Comparison of ENCODE assay signal across 27 mouse cellular contexts in genomic region chr9:101950101-101950500, GRCm38 (mm10).
DNase-seq lines count a peak whose midpoint lies in the region; ATAC-seq lines count a peak whose summit lies in the region.
"Had no signal": no experiment of that assay in that cellular context is flagged by ENCODE, and none has a peak within 500 bp of the region (broad histone marks: within the 10 kb centered on the region; RNA-seq: fewer than 3 reads in every experiment).

No protein-coding gene starts in this region.

- no peaks in the 10 kb centered on the region for H3K27me3 ChIP-seq in forebrain, embryonic 12.5 days
- no peaks in the 10 kb centered on the region for H3K27me3 ChIP-seq in forebrain, embryonic 15.5 days
- no peaks in the 10 kb centered on the region for H3K27me3 ChIP-seq in midbrain, embryonic 15.5 days (replicated peaks)
- H3K27me3 ChIP-seq: embryonic facial prominence, embryonic 13.5 days; neural tube, embryonic 13.5 days; stomach, embryonic 15.5 days had no signal

- H3K4me3 ChIP-seq in forebrain, embryonic 12.5 days (replicated peaks): no peak overlapping the region
- H3K4me3 ChIP-seq in forebrain, embryonic 15.5 days: no peak overlapping the region
- no peak overlapping the region for H3K4me3 ChIP-seq in midbrain, embryonic 15.5 days
- H3K4me3 ChIP-seq: embryonic facial prominence, embryonic 13.5 days; erythroblast, embryonic 14.5 days; heart, adult 2 months; megakaryocyte, embryonic 14.5 days; myocyte; neural tube, embryonic 13.5 days; stomach, embryonic 15.5 days had no signal

- H3K9ac ChIP-seq in forebrain, embryonic 12.5 days: no peak overlapping the region
- no peak overlapping the region for H3K9ac ChIP-seq in forebrain, embryonic 15.5 days (replicated peaks)
- no peak overlapping the region for H3K9ac ChIP-seq in midbrain, embryonic 15.5 days
- H3K9ac ChIP-seq: embryonic facial prominence, embryonic 13.5 days; liver, embryonic 14.5 days; lung, embryonic 14.5 days; neural tube, embryonic 13.5 days; stomach, embryonic 15.5 days had no signal

- ATAC-seq in forebrain, embryonic 12.5 days (ENCODE audit: low FRiP score): no peak
- no peak for ATAC-seq in forebrain, embryonic 15.5 days (replicated peaks)
- ATAC-seq in common myeloid progenitor, adult 5-6 weeks (replicated peaks; ENCODE audit: low read depth, poor library complexity, severe bottlenecking): 0 out of 2 replicates have a peak, but pooled peaks have one; percentile 1
- ATAC-seq in midbrain, embryonic 15.5 days (replicated peaks): peak; percentile 60; the same call in 1 of the 2 replicates

- no peaks in the 10 kb centered on the region for H3K9me3 ChIP-seq in forebrain, embryonic 12.5 days
- no peaks in the 10 kb centered on the region for H3K9me3 ChIP-seq in forebrain, embryonic 15.5 days
- no peaks in the 10 kb centered on the region for H3K9me3 ChIP-seq in midbrain, embryonic 15.5 days
- H3K9me3 ChIP-seq: embryonic facial prominence, embryonic 13.5 days; megakaryocyte, embryonic 14.5 days; neural tube, embryonic 13.5 days; stomach, embryonic 15.5 days had no signal

- no peaks in the 10 kb centered on the region for H3K36me3 ChIP-seq in forebrain, embryonic 12.5 days (replicated peaks)
- H3K36me3 ChIP-seq in forebrain, embryonic 15.5 days: no peaks in the 10 kb centered on the region
- no peaks in the 10 kb centered on the region for H3K36me3 ChIP-seq in midbrain, embryonic 15.5 days (replicated peaks)
- H3K36me3 ChIP-seq: embryonic facial prominence, embryonic 13.5 days; neural tube, embryonic 13.5 days; stomach, embryonic 15.5 days had no signal

- peak; percentile 25 for DNase-seq in ES-CJ7 (ENCODE audit: low read depth, low spot score)
- no peak for DNase-seq in right cerebral cortex, adult 2 months (ENCODE audit: low spot score in 2 of 2)
- no peak for DNase-seq in spleen, postnatal 4 days (ENCODE audit: low spot score in 2 of 2)
- DNase-seq: adrenal gland, adult 2 months; cerebellum, adult 2 months; cerebellum, postnatal 25 days; embryo, embryonic 11 days; gastrocnemius, postnatal 25 days; heart, adult 2 months; heart, postnatal 36 days; kidney, adult 18-20 months; kidney, postnatal 4 days; lung, embryonic 14.5 days; lung, postnatal 36 days; right cerebral cortex, postnatal 4 days; thymus, postnatal 36 days had no signal

- peak overlapping the region; percentile 59; the same call in 1 of the 2 replicates for H3K27ac ChIP-seq in forebrain, embryonic 12.5 days
- no peak overlapping the region for H3K27ac ChIP-seq in forebrain, embryonic 15.5 days (replicated peaks)
- peak overlapping the region; percentile 73 for H3K27ac ChIP-seq in midbrain, embryonic 15.5 days
- H3K27ac ChIP-seq: embryonic facial prominence, embryonic 13.5 days; heart, adult 2 months; liver, embryonic 14.5 days; neural tube, embryonic 13.5 days; stomach, embryonic 15.5 days had no signal

- 8% methylated on average over 3 of the region's 3 CpGs for WGBS in forebrain, embryonic 12.5 days
- 23% methylated on average over 3 of the region's 3 CpGs for WGBS in forebrain, embryonic 15.5 days
- 4% methylated on average over 3 of the region's 3 CpGs for WGBS in midbrain, embryonic 15.5 days

- H3K4me2 ChIP-seq in forebrain, embryonic 12.5 days: no peak overlapping the region
- no peak overlapping the region for H3K4me2 ChIP-seq in forebrain, embryonic 15.5 days (replicated peaks)
- no peak overlapping the region for H3K4me2 ChIP-seq in midbrain, embryonic 15.5 days
- H3K4me2 ChIP-seq: embryonic facial prominence, embryonic 13.5 days; lung, embryonic 14.5 days; neural tube, embryonic 13.5 days; stomach, embryonic 15.5 days had no signal

- H3K4me1 ChIP-seq in forebrain, embryonic 12.5 days: peaks cover 23% of the 10 kb centered on the region
- H3K4me1 ChIP-seq in forebrain, embryonic 15.5 days: peaks cover 9% of the 10 kb centered on the region; the same call in 1 of the 2 replicates
- peaks cover 25% of the 10 kb centered on the region for H3K4me1 ChIP-seq in midbrain, embryonic 15.5 days
- H3K4me1 ChIP-seq: embryonic facial prominence, embryonic 13.5 days; stomach, embryonic 15.5 days had no signal

Comparison
In these comparisons a context has a peak if more than half of its experiments do, and no peak if none do; other contexts are left out.
1. ATAC-seq: peak in common myeloid progenitor, adult 5-6 weeks (single experiment) and midbrain, embryonic 15.5 days (single experiment); none in forebrain, embryonic 12.5 days (single experiment) and forebrain, embryonic 15.5 days (single experiment).